Mouse (Mus musculus) brown adipose tissue, adult 24 weeks (tissue): ENCODE measurements around the gene Asb13. TPM values are rescaled to one million over a fixed set of nuclear protein-coding genes. Genes with fewer than 3 reads are reported as not detected.

Experiments
- H3K27ac ChIP-seq: fragments of 200-500 bp; replicated peaks from 2 replicates; pipeline ENCODE4 v1.5.1; 2012; ENCODE audit warnings: low read depth, mild to moderate bottlenecking, low read length
- H3K4me1 ChIP-seq: fragments of 200-500 bp; 2 replicates; pipeline ENCODE4 v1.6.1; 2012; ENCODE audit warnings: low read length, mixed read lengths; ENCODE audit not compliant: control insufficient read depth, insufficient read depth, insufficient read length
- H3K4me3 ChIP-seq: fragments of 200-500 bp; 2 replicates; pipeline ENCODE4 v1.5.1; 2012; ENCODE audit warnings: low read depth, mild to moderate bottlenecking, low read length, moderate library complexity; ENCODE audit not compliant: insufficient read depth
- polyA plus RNA-seq: library from polyadenylated mRNA; stranded (reverse); fragments of >200 nt; gene quantifications from 2 replicates; pipeline ENCODE4 v1.2.4, GENCODE M21; 2012; ENCODE audit not compliant: missing spikeins, insufficient read depth, insufficient read length

Asb13 gene
- polyA plus RNA-seq, 1 experiment = 9.4 TPM

DNA sequence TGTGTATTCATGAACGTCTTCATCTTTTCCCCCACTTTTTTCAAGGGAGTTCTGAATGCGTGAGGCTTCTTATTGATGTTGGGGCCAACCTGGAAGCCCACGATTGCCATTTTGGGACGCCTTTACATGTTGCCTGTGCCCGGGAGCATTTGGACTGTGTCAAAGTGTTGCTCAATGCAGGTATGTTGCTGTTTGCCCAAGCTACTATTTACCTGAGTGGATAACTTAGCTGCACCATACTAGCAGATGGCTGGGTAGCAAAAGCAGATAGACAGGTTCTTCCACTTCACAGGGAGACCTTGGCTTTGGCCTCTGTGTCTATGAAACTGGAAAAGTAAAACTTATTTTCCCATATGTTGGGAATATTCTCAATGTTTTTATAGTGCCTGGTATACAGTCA lies 11.0 kb downstream of the Asb13 start:
- Histone ChIP-seq H3K4me1 (no peaks in the 10 kb centered on the region), H3K4me3 (no peak overlapping the region), H3K27ac (no peak overlapping the region)

DNA sequence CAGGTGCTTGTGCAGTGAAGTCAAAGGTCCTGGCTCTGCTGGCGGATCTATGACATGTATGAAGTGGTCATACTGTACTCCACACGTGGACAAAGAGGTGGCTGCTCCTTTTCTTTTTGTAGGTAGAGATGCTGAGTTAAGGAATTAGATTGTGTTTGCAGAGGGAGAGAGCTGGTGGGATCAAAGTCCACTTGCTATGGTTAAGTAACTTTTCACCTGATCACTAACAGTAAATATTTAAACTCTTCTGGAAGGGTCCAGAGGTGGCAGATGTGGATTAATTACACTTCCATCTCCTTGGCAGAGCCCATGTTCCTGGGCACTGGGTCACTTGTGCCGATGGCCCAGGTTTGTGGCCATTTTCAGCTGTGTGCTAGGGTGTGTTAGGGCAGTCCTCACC lies 12.1 kb downstream of the Asb13 start:
- no peak overlapping the region for H3K27ac ChIP-seq
- H3K4me3 ChIP-seq = no peak overlapping the region
- no peaks in the 10 kb centered on the region for H3K4me1 ChIP-seq

GRCm38 (mm10) chr13:3646566-3646965 lies 12.7 kb downstream of the Asb13 start:
- Histone ChIP-seq H3K4me3 (no peak overlapping the region), H3K4me1 (no peaks in the 10 kb centered on the region), H3K27ac (no peak overlapping the region)

GRCm38 (mm10) chr13:3650569-3650968 lies 16.7 kb downstream of the Asb13 start:
- H3K4me1 ChIP-seq = no peaks in the 10 kb centered on the region
- H3K27ac ChIP-seq = no peak overlapping the region
- no peak overlapping the region for H3K4me3 ChIP-seq

- no peaks in the 10 kb centered on the region; the same call in 1 of the 2 replicates for H3K4me1 ChIP-seq
These were observed 20.6 kb downstream of the Asb13 start for GRCm38 (mm10) chr13:3654432-3654831.

DNA sequence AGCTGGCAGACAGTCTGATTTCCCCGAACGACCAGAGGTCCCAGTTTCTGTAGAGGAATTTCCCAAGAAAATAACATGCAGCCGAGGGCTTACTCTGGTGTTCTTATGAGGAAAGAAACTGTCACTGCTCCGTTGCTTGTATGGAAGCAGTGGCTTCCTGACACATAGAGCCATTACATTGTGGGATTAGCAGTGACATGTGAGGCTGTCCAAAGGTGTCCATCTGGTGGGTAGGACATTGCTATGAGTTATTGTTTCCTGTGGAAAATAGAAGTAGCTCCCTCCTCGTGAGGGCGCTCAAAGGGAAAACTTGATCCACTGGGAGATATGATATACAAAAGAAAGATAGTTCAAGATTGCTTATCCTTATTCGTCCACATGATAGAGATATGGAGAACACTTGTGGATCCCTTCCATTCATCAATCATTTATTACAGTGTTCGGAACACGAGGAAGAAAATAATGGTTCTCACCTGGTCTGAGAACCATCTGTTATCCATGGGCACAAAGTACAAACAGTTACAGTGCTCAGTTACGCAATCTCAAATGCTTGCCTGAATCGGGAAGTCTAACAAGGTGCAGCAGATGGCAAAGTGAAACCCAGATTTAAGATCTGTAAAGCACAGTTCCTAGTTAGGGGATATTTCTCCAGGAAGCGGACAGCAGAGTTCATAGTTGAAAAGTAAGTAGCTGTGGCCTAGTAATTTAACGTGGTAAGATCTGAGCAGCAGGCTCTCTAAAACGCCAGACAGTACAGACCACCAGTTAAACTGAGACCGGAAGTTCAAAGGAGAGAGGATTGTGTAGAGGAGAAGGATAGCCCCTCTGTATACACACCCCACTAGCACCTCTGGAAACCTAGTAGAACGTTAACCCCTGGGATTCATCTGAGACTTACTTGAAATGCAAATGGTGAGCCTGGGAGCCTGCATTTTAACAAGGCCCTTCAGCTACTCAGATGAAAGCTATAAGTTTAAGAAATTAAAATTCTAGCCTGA lies 25.6 kb downstream of the Asb13 start:
- no peak overlapping the region for H3K27ac ChIP-seq
- H3K4me1 ChIP-seq = no peaks in the 10 kb centered on the region; the same call in 1 of the 2 replicates
- no peak overlapping the region for H3K4me3 ChIP-seq

More at GRCm38 (mm10) chr13:3654432-3654831, 20.6 kb downstream of the Asb13 start:
- Histone ChIP-seq H3K27ac (no peak overlapping the region), H3K4me3 (no peak overlapping the region)

GRCm38 (mm10) chr13:3664241-3664640 lies 30.4 kb downstream of the Asb13 start:
- H3K4me1 ChIP-seq = 0 out of 2 replicates have a peak, but pooled peaks cover 2% of the 10 kb centered on the region
- H3K4me3 ChIP-seq = no peak overlapping the region
- no peak overlapping the region for H3K27ac ChIP-seq

GRCm38 (mm10) chr13:3665308-3665723 lies 31.5 kb downstream of the Asb13 start:
- Histone ChIP-seq H3K4me1 (peaks cover 7% of the 10 kb centered on the region; the same call in 1 of the 2 replicates), H3K27ac (no peak overlapping the region), H3K4me3 (no peak overlapping the region)

DNA sequence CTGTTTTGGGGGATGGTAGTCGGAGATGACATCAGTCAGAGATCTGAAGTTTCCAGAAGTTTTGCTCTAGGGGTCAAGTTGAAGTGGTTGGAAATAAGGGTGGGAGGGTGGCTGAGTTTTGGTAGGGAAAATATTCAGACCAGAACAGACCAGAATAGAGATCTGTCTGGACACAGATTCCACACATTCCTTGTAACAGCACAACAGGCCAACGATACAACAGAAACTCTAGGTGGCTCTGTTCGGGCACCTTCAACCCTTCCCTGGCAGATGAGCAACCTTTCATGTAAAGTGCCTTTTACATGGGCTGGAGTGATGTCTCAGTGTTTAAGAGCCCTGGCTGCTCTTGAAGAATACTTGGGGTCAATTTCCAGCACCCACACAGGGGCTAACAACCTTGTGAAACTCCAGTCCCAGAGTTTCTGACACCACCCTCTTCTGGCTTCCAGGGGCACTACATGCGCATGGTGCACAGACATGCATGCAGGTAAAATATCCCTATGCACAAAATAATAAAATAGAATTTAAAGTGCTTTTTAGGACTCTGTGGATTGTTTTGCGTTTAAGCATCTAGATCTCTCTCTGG lies 33.5 kb downstream of the Asb13 start:
- Histone ChIP-seq H3K4me1 (peaks cover 7% of the 10 kb centered on the region; the same call in 1 of the 2 replicates), H3K27ac (no peak overlapping the region), H3K4me3 (no peak overlapping the region)

GRCm38 (mm10) chr13:3668068-3668467 lies 34.2 kb downstream of the Asb13 start:
- H3K27ac ChIP-seq = no peak overlapping the region
- peaks cover 7% of the 10 kb centered on the region; the same call in 1 of the 2 replicates for H3K4me1 ChIP-seq
- no peak overlapping the region for H3K4me3 ChIP-seq

DNA sequence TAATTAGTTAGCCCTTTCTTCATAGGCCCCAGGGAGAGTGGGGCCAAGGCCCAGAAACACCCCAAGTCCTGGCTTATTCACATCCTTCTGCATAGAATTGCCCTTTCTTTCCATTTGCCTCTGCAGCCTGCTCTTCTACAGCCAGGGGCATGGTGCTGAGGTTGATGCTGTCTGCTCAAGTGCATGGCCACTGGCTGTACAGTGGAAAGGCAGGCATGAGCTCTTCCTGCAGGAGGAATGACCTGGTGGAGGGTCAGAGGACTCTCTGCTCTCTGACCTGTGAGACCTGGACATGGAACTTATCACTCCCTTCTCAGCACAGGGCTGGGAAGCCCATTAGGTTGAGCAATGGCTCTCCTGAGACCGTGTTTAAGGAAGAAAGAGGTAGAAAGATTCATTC lies 35.8 kb downstream of the Asb13 start:
- peaks cover 7% of the 10 kb centered on the region; the same call in 1 of the 2 replicates for H3K4me1 ChIP-seq
- H3K4me3 ChIP-seq = no peak overlapping the region
- H3K27ac ChIP-seq = no peak overlapping the region

GRCm38 (mm10) chr13:3670039-3670438 lies 36.2 kb downstream of the Asb13 start:
- Histone ChIP-seq H3K4me3 (no peak overlapping the region), H3K4me1 (peaks cover 7% of the 10 kb centered on the region; the same call in 1 of the 2 replicates), H3K27ac (no peak overlapping the region)

GRCm38 (mm10) chr13:3673151-3673550 lies 39.3 kb downstream of the Asb13 start:
- Histone ChIP-seq H3K27ac (no peak overlapping the region), H3K4me1 (peaks cover 7% of the 10 kb centered on the region; the same call in 1 of the 2 replicates), H3K4me3 (no peak overlapping the region)

GRCm38 (mm10) chr13:3673622-3674021 lies 39.8 kb downstream of the Asb13 start:
- Histone ChIP-seq H3K4me3 (no peak overlapping the region), H3K4me1 (peaks cover 7% of the 10 kb centered on the region; the same call in 1 of the 2 replicates), H3K27ac (no peak overlapping the region)

DNA sequence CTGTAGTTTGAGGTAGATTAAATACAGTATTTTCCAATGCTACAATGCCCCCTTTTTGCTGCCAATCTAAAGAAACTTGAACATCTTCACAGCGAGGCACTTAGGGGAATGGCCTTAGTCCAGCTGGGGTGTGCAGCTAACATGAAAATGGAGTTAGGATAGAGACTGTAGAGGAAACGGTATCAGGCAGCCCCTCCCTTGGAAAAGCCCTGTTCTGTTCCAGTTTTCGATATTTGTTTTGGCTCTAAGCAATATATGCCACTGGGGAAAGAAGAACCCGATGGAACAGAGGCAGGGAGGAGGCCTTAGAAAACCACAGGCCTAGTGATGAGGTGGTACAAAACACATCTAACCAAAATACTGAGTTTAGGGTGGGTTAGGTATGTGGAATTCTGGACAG lies 42.0 kb downstream of the Asb13 start:
- Histone ChIP-seq H3K4me1 (no peaks in the 10 kb centered on the region), H3K27ac (no peak overlapping the region), H3K4me3 (no peak overlapping the region)
